Mouse (Mus musculus) liver (tissue): ENCODE data around the gene Grip1.

Experiments
- DNase-seq: peaks from one replicate; pipeline ENCODE4 v3.0.0-alpha.2; 2020; ENCODE audit warnings: mixed read lengths

Gene Grip1

GRCm38 (mm10) chr10:119684377-119684826 lies 230.8 kb downstream of the Grip1 start:
- no peak for DNase-seq

- no peak for DNase-seq
Measured at GRCm38 (mm10) chr10:119691358-119692083, 237.9 kb downstream of the Grip1 start.

- DNase-seq, result no peak
Measured at GRCm38 (mm10) chr10:119692284-119692890, 238.8 kb downstream of the Grip1 start.

GRCm38 (mm10) chr10:119693400-119693799 lies 239.8 kb downstream of the Grip1 start:
- DNase-seq, result no peak

- no peak for DNase-seq
Measured at GRCm38 (mm10) chr10:119697257-119697798, 243.7 kb downstream of the Grip1 start.

GRCm38 (mm10) chr10:119705348-119705747 lies 251.7 kb downstream of the Grip1 start:
- DNase-seq, result peak; percentile 21

GRCm38 (mm10) chr10:119706281-119706680 lies 252.7 kb downstream of the Grip1 start:
- DNase-seq, result no peak

- no peak for DNase-seq
Measured at GRCm38 (mm10) chr10:119706983-119707382, 253.4 kb downstream of the Grip1 start.

- no peak for DNase-seq
Measured at GRCm38 (mm10) chr10:119721887-119722286, 268.3 kb downstream of the Grip1 start.

GRCm38 (mm10) chr10:119722471-119722870 lies 268.8 kb downstream of the Grip1 start:
- DNase-seq, result no peak

- no peak for DNase-seq
Measured at GRCm38 (mm10) chr10:119723671-119724070, 270.0 kb downstream of the Grip1 start.

- DNase-seq, result no peak
Measured at GRCm38 (mm10) chr10:119725363-119725762, 271.7 kb downstream of the Grip1 start.

- no peak for DNase-seq
Measured at GRCm38 (mm10) chr10:119725966-119726365, 272.3 kb downstream of the Grip1 start.

- DNase-seq, result no peak
Measured at GRCm38 (mm10) chr10:119726921-119727320, 273.3 kb downstream of the Grip1 start.

GRCm38 (mm10) chr10:119730206-119730605 lies 276.6 kb downstream of the Grip1 start:
- DNase-seq, result no peak

- DNase-seq, result no peak
Measured at GRCm38 (mm10) chr10:119735011-119735992, 281.7 kb downstream of the Grip1 start.

- DNase-seq, result no peak
Measured at GRCm38 (mm10) chr10:119739466-119739865, 285.8 kb downstream of the Grip1 start.

GRCm38 (mm10) chr10:119742722-119743121 lies 289.1 kb downstream of the Grip1 start:
- DNase-seq, result no peak

GRCm38 (mm10) chr10:119752361-119752798 lies 298.8 kb downstream of the Grip1 start:
- no peak for DNase-seq

GRCm38 (mm10) chr10:119756271-119756670 lies 302.6 kb downstream of the Grip1 start:
- DNase-seq, result no peak

- DNase-seq, result no peak
Measured at GRCm38 (mm10) chr10:119757219-119757618, 303.6 kb downstream of the Grip1 start.

- DNase-seq, result no peak
Measured at GRCm38 (mm10) chr10:119761451-119762367, 308.1 kb downstream of the Grip1 start.
